Mouse (Mus musculus) MEL (cell line): ENCODE data around the gene Rfx2. TPM values are rescaled to one million over a fixed set of nuclear protein-coding genes. Genes with fewer than 3 reads are reported as not detected.

Source experiments
- DNase-seq: peaks from one replicate; pipeline ENCODE4 v3.0.0; 2011; ENCODE audit warnings: low read depth, low spot score
- H3K27ac ChIP-seq: 2 replicates; pipeline ENCODE4 v1.5.1; 2012; ENCODE audit warnings: low read depth, mild to moderate bottlenecking, control low read depth, low read length, moderate library complexity; ENCODE audit not compliant: control insufficient read depth
- H3K27me3 ChIP-seq, 2 experiments: fragments of 150-350 bp in 1 of 2; sonication (generic) in 1 of 2; 2 replicates each; pipeline ENCODE4 v1.6.1; 2012; ENCODE audit warnings: low read length in 2 of 2, mild to moderate bottlenecking in 2 of 2, improper control_type of control experiment in 1 of 2, moderate library complexity in 1 of 2; ENCODE audit not compliant: insufficient read depth in 2 of 2, control insufficient read depth in 1 of 2
- H3K36me3 ChIP-seq, 2 experiments: 2 replicates each; pipeline ENCODE4 v1.6.1; 2012 to 2014; ENCODE audit warnings: low read length in 2 of 2, improper control_type of control experiment in 1 of 2, inconsistent platforms in 1 of 2, mild to moderate bottlenecking in 1 of 2; ENCODE audit not compliant: insufficient read depth in 2 of 2, control insufficient read depth in 1 of 2
- H3K4me1 ChIP-seq, 2 experiments: fragments of 150-350 bp in 1 of 2; sonication (generic) in 1 of 2; 2 replicates each; pipeline ENCODE4 v1.6.1; 2012; ENCODE audit warnings: low read length in 2 of 2, improper control_type of control experiment in 1 of 2, mild to moderate bottlenecking in 1 of 2; ENCODE audit not compliant: insufficient read depth in 2 of 2, control insufficient read depth in 1 of 2
- H3K4me3 ChIP-seq, 2 experiments: fragments of 150-350 bp in 1 of 2; sonication (generic) in 1 of 2; 2 replicates each; pipeline ENCODE4 v1.5.1; 2012; ENCODE audit warnings: low read depth in 2 of 2, low read length in 2 of 2, mild to moderate bottlenecking in 2 of 2, moderate library complexity in 2 of 2, control low read depth in 1 of 2, improper control_type of control experiment in 1 of 2; ENCODE audit not compliant: control insufficient read depth in 1 of 2, insufficient read depth in 1 of 2
- H3K79me2 ChIP-seq: 2 replicates; pipeline ENCODE4 v1.6.1; 2012; ENCODE audit warnings: mild to moderate bottlenecking, low read length, moderate library complexity; ENCODE audit not compliant: control insufficient read depth, poor library complexity, insufficient read depth
- H3K9ac ChIP-seq: 2 replicates; pipeline ENCODE4 v1.6.1; 2012; ENCODE audit warnings: low read depth, mild to moderate bottlenecking, control low read depth, low read length, moderate library complexity; ENCODE audit not compliant: control insufficient read depth, poor library complexity, severe bottlenecking
- H3K9me3 ChIP-seq: fragments of 150-350 bp; sonication (generic); replicated peaks from 2 replicates; pipeline ENCODE4 v1.6.1; 2012; ENCODE audit warnings: mild to moderate bottlenecking, low read length, improper control_type of control experiment, moderate library complexity; ENCODE audit not compliant: insufficient read depth
- BHLHE40 ChIP-seq: IDR thresholded peaks from 2 replicates; pipeline ENCODE4 v1.6.1; 2012; ENCODE audit warnings: low read depth, mild to moderate bottlenecking, inconsistent platforms, low read length, improper control_type of control experiment, borderline replicate concordance
- CHD1 ChIP-seq: IDR thresholded peaks from 2 replicates; pipeline ENCODE4 v1.6.1; 2012; ENCODE audit warnings: low read depth, mild to moderate bottlenecking, inconsistent platforms, low read length, improper control_type of control experiment
- CHD2 ChIP-seq: IDR thresholded peaks from 2 replicates; pipeline ENCODE4 v1.6.1; 2011; ENCODE audit warnings: low read length, improper control_type of control experiment
- CTCF ChIP-seq, 3 experiments: IDR thresholded peaks in 2 of 3; conservative IDR thresholded peaks in 1 of 3; 2 replicates each; pipeline ENCODE4 v1.5.1; 2011 to 2012; ENCODE audit warnings: low read length in 3 of 3, low read depth in 2 of 3, mild to moderate bottlenecking in 2 of 3, improper control_type of control experiment in 1 of 3, inconsistent platforms in 1 of 3, mixed read lengths in 1 of 3, moderate library complexity in 1 of 3; ENCODE audit not compliant: control insufficient read depth in 1 of 3, insufficient read depth in 1 of 3, poor library complexity in 1 of 3, severe bottlenecking in 1 of 3
- E2F4 ChIP-seq: IDR thresholded peaks from 2 replicates; pipeline ENCODE4 v1.6.1; 2011; ENCODE audit warnings: low read depth, low read length, improper control_type of control experiment, borderline replicate concordance
- EP300 ChIP-seq, 2 experiments: IDR thresholded peaks; 2 replicates each; pipeline ENCODE4 v1.6.1; 2011; ENCODE audit warnings: improper control_type of control experiment in 2 of 2, low read length in 2 of 2, low read depth in 1 of 2, mild to moderate bottlenecking in 1 of 2
- GABPA ChIP-seq: IDR thresholded peaks from 2 replicates; pipeline ENCODE4 v1.6.1; 2012; ENCODE audit warnings: low read depth, mild to moderate bottlenecking, inconsistent platforms, low read length, improper control_type of control experiment, moderate library complexity
- GATA1 ChIP-seq: IDR thresholded peaks from 2 replicates; pipeline ENCODE4 v1.6.1; 2011; ENCODE audit warnings: low read depth, low read length, improper control_type of control experiment
- HCFC1 ChIP-seq: IDR thresholded peaks from 2 replicates; pipeline ENCODE4 v1.6.1; 2012; ENCODE audit warnings: low read depth, mild to moderate bottlenecking, inconsistent platforms, low read length, improper control_type of control experiment, moderate library complexity
- JUND ChIP-seq: IDR thresholded peaks from 2 replicates; pipeline ENCODE4 v1.6.1; 2011; ENCODE audit warnings: low read depth, mild to moderate bottlenecking, improper control_type of control experiment, low read length
- KAT2A ChIP-seq: conservative IDR thresholded peaks from 2 replicates; pipeline ENCODE4 v1.6.1; 2012; ENCODE audit warnings: low read depth, low read length, improper control_type of control experiment, inconsistent platforms
- MAFK ChIP-seq: IDR thresholded peaks from 2 replicates; pipeline ENCODE4 v1.6.1; 2011; ENCODE audit warnings: low read depth, mild to moderate bottlenecking, low read length, improper control_type of control experiment, borderline replicate concordance
- MAX ChIP-seq: IDR thresholded peaks from 2 replicates; pipeline ENCODE4 v1.6.1; 2011; ENCODE audit warnings: low read length, improper control_type of control experiment
- MAZ ChIP-seq: IDR thresholded peaks from 2 replicates; pipeline ENCODE4 v1.6.1; 2012; ENCODE audit warnings: low read depth, mild to moderate bottlenecking, inconsistent platforms, low read length, improper control_type of control experiment
- MEF2A ChIP-seq: IDR thresholded peaks from 2 replicates; pipeline ENCODE4 v1.6.1; 2014; ENCODE audit warnings: low read depth, mild to moderate bottlenecking, inconsistent platforms, low read length, improper control_type of control experiment; ENCODE audit not compliant: poor library complexity, insufficient replicate concordance, severe bottlenecking; ENCODE audit errors: extremely low read depth
- MXI1 ChIP-seq: IDR thresholded peaks from 2 replicates; pipeline ENCODE4 v1.6.1; 2011; ENCODE audit warnings: mild to moderate bottlenecking, low read depth, low read length, improper control_type of control experiment
- MYB ChIP-seq: IDR thresholded peaks from 2 replicates; pipeline ENCODE4 v1.6.1; 2011; ENCODE audit warnings: mild to moderate bottlenecking, low read depth, low read length, improper control_type of control experiment
- MYC ChIP-seq: IDR thresholded peaks from 2 replicates; pipeline ENCODE4 v1.6.1; 2011; ENCODE audit warnings: low read depth, mild to moderate bottlenecking, low read length, improper control_type of control experiment, moderate library complexity
- NRF1 ChIP-seq: IDR thresholded peaks from 2 replicates; pipeline ENCODE4 v1.6.1; 2014; ENCODE audit warnings: low read depth, mild to moderate bottlenecking, inconsistent platforms, low read length, improper control_type of control experiment, moderate library complexity; ENCODE audit not compliant: poor library complexity, insufficient read depth, severe bottlenecking
- POLR2A ChIP-seq, 2 experiments: IDR thresholded peaks; 2 replicates each; pipeline ENCODE4 v1.6.1; 2011 to 2012; ENCODE audit warnings: low read length in 2 of 2, mild to moderate bottlenecking in 2 of 2, control low read depth in 1 of 2, improper control_type of control experiment in 1 of 2, low read depth in 1 of 2, moderate library complexity in 1 of 2; ENCODE audit not compliant: control insufficient read depth in 1 of 2, insufficient read depth in 1 of 2, poor library complexity in 1 of 2
- POLR2AphosphoS5 ChIP-seq: IDR thresholded peaks from 2 replicates; pipeline ENCODE4 v1.6.1; 2012; ENCODE audit warnings: low read depth, borderline replicate concordance, mild to moderate bottlenecking, inconsistent platforms, low read length, moderate library complexity, mixed read lengths
- RAD21 ChIP-seq: IDR thresholded peaks from 2 replicates; pipeline ENCODE4 v1.6.1; 2011; ENCODE audit warnings: mild to moderate bottlenecking, low read depth, low read length, improper control_type of control experiment
- RCOR1 ChIP-seq: IDR thresholded peaks from 2 replicates; pipeline ENCODE4 v1.6.1; 2012; ENCODE audit warnings: low read depth, mild to moderate bottlenecking, inconsistent platforms, low read length, improper control_type of control experiment
- SIN3A ChIP-seq: IDR thresholded peaks from 2 replicates; pipeline ENCODE4 v1.6.1; 2012; ENCODE audit warnings: low read length, improper control_type of control experiment, inconsistent platforms
- SMC3 ChIP-seq: IDR thresholded peaks from 2 replicates; pipeline ENCODE4 v1.6.1; 2011; ENCODE audit warnings: low read depth, low read length, improper control_type of control experiment
- TAL1 ChIP-seq: IDR thresholded peaks from 2 replicates; pipeline ENCODE4 v1.6.1; 2012; ENCODE audit warnings: mild to moderate bottlenecking, inconsistent platforms, low read length, moderate library complexity, mixed read lengths
- TBP ChIP-seq: IDR thresholded peaks from 2 replicates; pipeline ENCODE4 v1.8.0; 2011; ENCODE audit warnings: low read depth, low read length, improper control_type of control experiment
- TCF12 ChIP-seq: IDR thresholded peaks from 2 replicates; pipeline ENCODE4 v1.6.1; 2014; ENCODE audit warnings: low read depth, mild to moderate bottlenecking, inconsistent platforms, low read length, improper control_type of control experiment, moderate library complexity
- UBTF ChIP-seq: IDR thresholded peaks from 2 replicates; pipeline ENCODE4 v1.6.1; 2012; ENCODE audit warnings: low read depth, mild to moderate bottlenecking, inconsistent platforms, low read length, improper control_type of control experiment, moderate library complexity, borderline replicate concordance; ENCODE audit not compliant: insufficient read depth
- USF1 ChIP-seq: IDR thresholded peaks from 2 replicates; pipeline ENCODE4 v1.6.1; 2014; ENCODE audit warnings: low read depth, mild to moderate bottlenecking, inconsistent platforms, low read length, improper control_type of control experiment, moderate library complexity
- USF2 ChIP-seq, 2 experiments: IDR thresholded peaks; 2 replicates each; pipeline ENCODE4 v1.6.1; 2011 to 2012; ENCODE audit warnings: improper control_type of control experiment in 2 of 2, low read length in 2 of 2, borderline replicate concordance in 1 of 2, inconsistent platforms in 1 of 2, low read depth in 1 of 2, mild to moderate bottlenecking in 1 of 2; ENCODE audit not compliant: insufficient read depth in 1 of 2
- ZC3H11A ChIP-seq: IDR thresholded peaks from 2 replicates; pipeline ENCODE4 v1.6.1; 2012; ENCODE audit warnings: low read depth, mild to moderate bottlenecking, inconsistent platforms, low read length, improper control_type of control experiment
- ZKSCAN1 ChIP-seq: IDR thresholded peaks from 2 replicates; pipeline ENCODE4 v1.6.1; 2012; ENCODE audit warnings: low read depth, mild to moderate bottlenecking, inconsistent platforms, low read length, improper control_type of control experiment, moderate library complexity
- ZMIZ1 ChIP-seq: IDR thresholded peaks from 2 replicates; pipeline ENCODE4 v1.6.1; 2012; ENCODE audit warnings: low read depth, mild to moderate bottlenecking, inconsistent platforms, low read length, improper control_type of control experiment, moderate library complexity
- ZNF384 ChIP-seq: IDR thresholded peaks from 2 replicates; pipeline ENCODE4 v1.6.1; 2012; ENCODE audit warnings: low read depth, mild to moderate bottlenecking, inconsistent platforms, low read length, improper control_type of control experiment
- polyA plus RNA-seq, 2 experiments: library from polyadenylated mRNA; stranded (reverse) in 1 of 2; unstranded in 1 of 2; fragments of >175 nt in 1 of 2; fragments of >200 nt in 1 of 2; gene quantifications; 2 replicates each; pipeline versions ENCODE4 v1.2.1 to v1.2.4; 2012; ENCODE audit warnings: low replicate concordance in 2 of 2, low read depth in 1 of 2; ENCODE audit not compliant: insufficient read length in 2 of 2, insufficient read depth in 1 of 2, missing spikeins in 1 of 2
- total RNA-seq: library from RNA; depleted of rRNA; stranded (reverse); fragments of 300-350 nt; gene quantifications from 2 replicates; pipeline ENCODE4 v1.2.3, GENCODE M21; 2012

Rfx2 gene
- total and polyA plus RNA-seq, 3 experiments, result 7.5 to 29.2 TPM; not detected in 1

DNA sequence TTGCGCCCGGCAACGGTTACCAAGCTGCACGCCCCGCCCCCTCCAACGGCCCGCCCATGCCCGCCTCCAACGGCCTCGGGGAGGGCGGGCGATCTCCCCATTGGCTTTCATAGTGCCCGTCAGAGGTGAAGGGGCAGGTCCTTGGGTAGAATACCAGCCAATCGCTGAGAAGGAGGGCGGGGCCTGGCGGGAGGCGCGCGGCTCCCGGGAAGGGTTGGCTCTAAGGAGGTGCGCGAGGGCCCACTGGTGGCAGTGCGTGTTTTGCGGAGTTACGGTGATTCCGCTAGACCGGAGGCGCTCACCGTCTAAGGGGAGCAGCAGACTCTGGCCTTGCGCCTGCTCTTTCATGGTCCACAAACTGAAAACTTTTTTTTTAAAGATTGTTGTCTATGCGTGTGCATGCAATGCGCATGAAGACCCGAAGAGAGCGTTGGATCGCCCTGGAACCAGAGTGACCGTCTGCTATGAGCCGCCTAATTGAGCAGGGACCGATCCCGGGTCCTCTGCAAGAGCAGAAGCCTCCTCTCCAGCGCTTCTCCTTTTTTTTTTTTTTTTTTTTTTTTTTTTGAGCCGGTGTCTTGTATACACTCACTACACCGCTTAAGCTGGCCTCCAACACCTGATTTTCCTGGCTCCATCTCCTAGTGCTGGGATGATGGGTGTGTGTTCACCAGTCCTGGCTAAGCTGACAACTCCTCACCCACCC lies 451 bp upstream of the Rfx2 start:
- Histone ChIP-seq H3K27ac (peak overlapping the region; percentile 50), H3K4me1 (peaks cover 0 to 39% of the 10 kb centered on the region in 2 experiments; a peak in 2 of 4 replicates)
- peak; percentile 34; the same call in 1 of the 2 replicates for TF ChIP-seq TBP
- TF ChIP-seq SMC3, result no peak
- TF ChIP-seq MYC, result no peak
- TF ChIP-seq CHD1, result no peak
- no peak for TF ChIP-seq BHLHE40
- TF ChIP-seq MXI1, result peak; percentile 63; the same call in 1 of the 2 replicates
- no peak for TF ChIP-seq ZMIZ1
- TF ChIP-seq RCOR1, result no peak
- no peak for TF ChIP-seq ZC3H11A
- TF ChIP-seq ZNF384, result peak; percentile 96
- TF ChIP-seq MAX, result no peak
- no peak for TF ChIP-seq RAD21
- TF ChIP-seq SIN3A, result peak; percentile 92
- TF ChIP-seq MYB, result no peak
- no peak for TF ChIP-seq GABPA
- TF ChIP-seq NRF1, result peak; percentile 56
- TF ChIP-seq ZKSCAN1, result no peak
- TF ChIP-seq TAL1, result no peak
- peak in 1 of 2 experiments; percentile 73; a peak in 2 of 4 replicates for TF ChIP-seq POLR2A (IDR thresholded peaks at IDR 0.05; ENCODE audit: control insufficient read depth in 1 of 2, insufficient read depth in 1 of 2, low read depth in 1 of 2, low read length in 2 of 2, poor library complexity in 1 of 2)
- TF ChIP-seq MEF2A, result no peak
- no peak for TF ChIP-seq CHD2
- no peak for TF ChIP-seq KAT2A
- peak in 1 of 2 experiments; percentile 3; a peak in 1 of 4 replicates for TF ChIP-seq EP300 (IDR thresholded peaks at IDR 0.05; ENCODE audit: low read depth in 1 of 2, low read length in 2 of 2)
- no peak for TF ChIP-seq USF1
- TF ChIP-seq UBTF, result no peak
- TF ChIP-seq TCF12, result peak; percentile 41; the same call in 1 of the 2 replicates
- no peak for TF ChIP-seq MAFK
- no peak for TF ChIP-seq USF2 (IDR thresholded peaks at IDR 0.05; ENCODE audit: borderline replicate concordance in 1 of 2, insufficient read depth in 1 of 2, low read depth in 1 of 2, low read length in 2 of 2)
- no peak for TF ChIP-seq JUND
- no peak for TF ChIP-seq E2F4
- TF ChIP-seq MAZ, result 0 out of 2 replicates have a peak, but pooled peaks have one; percentile 86
- TF ChIP-seq CTCF (IDR thresholded peaks at IDR 0.05 in 2 of 3, conservative IDR thresholded peaks at IDR 0.05 in 1 of 3; ENCODE audit: control insufficient read depth in 1 of 3, insufficient read depth in 1 of 3, low read depth in 2 of 3, low read length in 3 of 3, poor library complexity in 1 of 3, severe bottlenecking in 1 of 3), result peak in 2 of 3 experiments; percentile 19 to 43; a peak in 4 of 6 replicates
- peak; percentile 81 for TF ChIP-seq HCFC1
- no peak for TF ChIP-seq GATA1
- no peak for TF ChIP-seq POLR2AphosphoS5

More for the DNA sequence above, 451 bp upstream of the Rfx2 start:
- Histone ChIP-seq H3K79me2 (peaks cover 17% of the 10 kb centered on the region), H3K4me3 (peak overlapping the region; percentile 35 to 55), H3K9me3 (no peaks in the 10 kb centered on the region), H3K36me3 (peaks cover 0 to 31% of the 10 kb centered on the region in 2 experiments; a peak in 2 of 4 replicates), H3K9ac (peak overlapping the region; percentile 61), H3K27me3 (no peaks in the 10 kb centered on the region)
- peak; percentile 99 for DNase-seq
